Mouse (Mus musculus) intestine, embryonic 14.5 days (tissue): Measurements from ENCODE around the gene Ica1. TPM values are rescaled to one million over a fixed set of nuclear protein-coding genes. Genes with fewer than 3 reads are reported as not detected.
A peak's percentile ranks its signal among the peaks of the same experiment; 100 is the strongest.

Experiments
- ATAC-seq: fragments of 200-750 bp; cut with Nextera tagmentation; replicated peaks from 2 replicates; pipeline ENCODE4 v1.8.0; 2017; ENCODE audit warnings: low read depth, moderate number of reproducible peaks, moderate TSS enrichment, moderate library complexity; ENCODE audit not compliant: low FRiP score, low TSS enrichment
- DNase-seq: peaks from one replicate; pipeline ENCODE4 v3.0.0-alpha.2; 2018; ENCODE audit warnings: low spot score
- H3K27ac ChIP-seq: fragments of 300-500 bp; sonication (generic); 2 replicates; pipeline ENCODE4 v1.5.1; 2014; ENCODE audit warnings: low read depth, mild to moderate bottlenecking, control low read depth
- H3K27me3 ChIP-seq: fragments of 300-500 bp; sonication (generic); replicated peaks from 2 replicates; pipeline ENCODE4 v1.6.1; 2014; ENCODE audit warnings: low read length, control low read depth; ENCODE audit not compliant: control insufficient read depth, insufficient read depth
- H3K36me3 ChIP-seq: fragments of 300-500 bp; sonication (generic); 2 replicates; pipeline ENCODE4 v1.6.1; 2014; ENCODE audit warnings: low read length, control low read depth; ENCODE audit not compliant: control insufficient read depth, insufficient read depth
- H3K4me1 ChIP-seq: fragments of 300-500 bp; sonication (generic); replicated peaks from 2 replicates; pipeline ENCODE4 v1.6.1; 2014; ENCODE audit warnings: low read length, control low read depth, mixed read lengths; ENCODE audit not compliant: control insufficient read depth, insufficient read depth
- H3K4me2 ChIP-seq: fragments of 300-500 bp; sonication (generic); 2 replicates; pipeline ENCODE4 v1.6.1; 2014; ENCODE audit warnings: low read length
- H3K4me3 ChIP-seq: fragments of 300-500 bp; sonication (generic); 2 replicates; pipeline ENCODE4 v1.5.1; 2014; ENCODE audit warnings: low read depth, low read length, control low read depth, mixed read lengths
- H3K9ac ChIP-seq: fragments of 300-500 bp; sonication (generic); 2 replicates; pipeline ENCODE4 v1.6.1; 2014; ENCODE audit warnings: mild to moderate bottlenecking, low read length
- H3K9me3 ChIP-seq: fragments of 300-500 bp; sonication (generic); 2 replicates; pipeline ENCODE4 v1.6.1; 2016; ENCODE audit warnings: low read length, control low read depth; ENCODE audit not compliant: control insufficient read depth
- WGBS: fragments of 180-500 bp; shearing (Covaris S2); extraction: QIAGEN DNeasy Blood & Tissue Kit; methylation state at CpG from one replicate; pipeline ENCODE4 v1.1.7; 2014; 5-methylcytosine and 5-hydroxymethylcytosine counted together
- polyA plus RNA-seq: library from polyadenylated mRNA; unstranded; fragments of >200 nt; fragmentation: Nextera tagmentation; extraction: Ambion mirVana; gene quantifications from 2 replicates; pipeline ENCODE4 v1.2.1, GENCODE M21; 2014

Gene Ica1
- polyA plus RNA-seq, result 16.0 and 18.6 TPM in 2 replicates

DNA sequence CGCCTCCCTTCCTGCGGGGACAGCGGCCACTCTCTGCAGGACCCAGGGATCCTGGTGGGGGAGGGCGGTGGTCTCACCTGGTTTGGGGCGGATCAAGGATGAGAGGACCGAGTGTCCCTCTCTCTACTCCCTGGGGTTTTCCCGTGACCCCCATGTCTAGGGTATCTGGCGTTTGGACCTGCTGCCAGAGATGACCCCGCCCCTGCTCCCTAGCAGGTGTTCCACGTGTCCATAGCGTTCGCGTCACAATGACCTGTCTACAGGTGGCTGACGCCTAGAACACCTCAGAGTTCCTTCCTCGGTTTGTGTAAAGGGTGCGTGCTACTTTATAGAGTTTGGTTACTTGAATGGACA is at the start of gene Ica1:
TSS of gene Ica1 (minus strand) at position 193 of the 354 bp plus-strand sequence.
- ATAC-seq (peak; percentile 88), DNase-seq (peak; percentile 79)
- peak within 1 kb of the TSS; percentile 61 for H3K9ac ChIP-seq
- peaks cover 11% of the 10 kb centered on the region for H3K27me3 ChIP-seq
- peak within 1 kb of the TSS; percentile 88 for H3K4me2 ChIP-seq
- peak within 1 kb of the TSS; percentile 67 for H3K4me3 ChIP-seq
- H3K4me1 ChIP-seq, result 0 out of 2 replicates have a peak, but pooled peaks cover 3% of the 10 kb centered on the region
- 3% methylated on average over 13 of the region's 16 CpGs for WGBS
- H3K27ac ChIP-seq, result no peak within 1 kb of the TSS
- H3K9me3 ChIP-seq, result no peaks in the 10 kb centered on the region
- H3K36me3 ChIP-seq, result no peaks in the 10 kb centered on the region

DNA sequence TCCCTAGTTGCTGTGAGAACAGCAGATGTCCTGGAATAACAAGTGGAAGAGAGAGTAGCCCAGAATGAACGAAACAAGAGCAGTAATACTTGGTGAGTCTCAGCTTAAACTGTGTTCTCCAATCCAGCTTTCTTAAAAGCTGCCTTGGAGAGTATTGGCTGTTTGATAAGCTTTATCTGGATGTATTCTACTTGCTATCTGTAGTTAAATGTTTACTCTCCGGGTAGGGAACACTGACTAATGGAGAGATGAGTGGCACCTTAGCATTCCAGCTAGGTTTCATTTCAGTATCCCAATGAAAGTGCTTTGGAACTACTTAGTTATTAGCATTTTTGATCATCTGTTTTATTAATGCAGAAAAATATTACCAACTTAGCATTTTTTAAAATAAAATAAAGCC is 41.6 kb upstream of the Ica1 start:
- Histone ChIP-seq H3K27me3 (no peaks in the 10 kb centered on the region), H3K4me3 (no peak overlapping the region), H3K4me1 (no peaks in the 10 kb centered on the region), H3K4me2 (no peak overlapping the region), H3K9ac (no peak overlapping the region), H3K36me3 (no peaks in the 10 kb centered on the region), H3K9me3 (no peaks in the 10 kb centered on the region), H3K27ac (no peak overlapping the region)
- DNase-seq, result no peak
- WGBS, result 75% methylated on average over 2 of the region's 2 CpGs
- ATAC-seq, result no peak

DNA sequence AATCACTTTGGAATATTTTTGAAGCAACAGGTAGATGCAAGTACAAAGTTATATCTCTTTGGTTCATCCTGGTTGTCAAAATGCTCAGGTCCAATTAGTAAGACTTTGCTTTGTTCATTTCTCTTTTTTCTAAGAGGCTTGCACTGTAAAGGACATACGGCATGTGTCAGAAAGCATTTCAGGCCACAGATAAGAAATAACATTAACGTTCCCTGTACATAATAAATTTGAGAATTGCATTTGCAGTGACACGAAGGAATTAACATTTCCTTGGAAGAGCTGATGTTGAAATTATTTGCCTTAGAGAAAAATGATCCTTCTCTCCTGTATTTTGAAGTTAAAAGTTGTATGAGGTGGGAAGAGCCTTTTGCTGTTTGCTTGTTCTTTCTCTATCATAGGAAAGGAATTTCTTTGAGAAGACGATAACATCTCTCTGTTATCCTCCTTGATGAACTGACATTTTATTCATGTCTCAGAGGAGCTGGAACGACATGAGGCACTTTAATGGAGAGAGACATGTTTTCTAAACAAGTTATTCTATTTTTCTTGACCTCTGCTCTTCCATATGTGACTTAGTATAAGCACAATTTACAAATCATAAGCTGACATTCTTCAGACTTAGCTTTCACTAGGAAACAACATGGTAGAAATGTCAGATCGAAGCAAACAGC is 36.2 kb upstream of the Ica1 start:
- Histone ChIP-seq H3K9ac (no peak overlapping the region), H3K27ac (no peak overlapping the region), H3K9me3 (no peaks in the 10 kb centered on the region), H3K27me3 (no peaks in the 10 kb centered on the region), H3K36me3 (no peaks in the 10 kb centered on the region), H3K4me1 (no peaks in the 10 kb centered on the region), H3K4me2 (no peak overlapping the region), H3K4me3 (no peak overlapping the region)
- ATAC-seq (no peak), DNase-seq (no peak)
- 53% methylated on average over 6 of the region's 6 CpGs for WGBS

GRCm38 (mm10) chr6:8802561-8803150 is 24.4 kb upstream of the Ica1 start:
- H3K4me1 ChIP-seq, result no peaks in the 10 kb centered on the region
- H3K27ac ChIP-seq, result no peak overlapping the region
- H3K36me3 ChIP-seq, result no peaks in the 10 kb centered on the region
- DNase-seq, result no peak
- no peak overlapping the region for H3K4me2 ChIP-seq
- no peak overlapping the region for H3K9ac ChIP-seq
- WGBS, result 68% methylated on average over 3 of the region's 3 CpGs
- no peak for ATAC-seq
- no peaks in the 10 kb centered on the region for H3K27me3 ChIP-seq
- no peaks in the 10 kb centered on the region for H3K9me3 ChIP-seq
- H3K4me3 ChIP-seq, result no peak overlapping the region

GRCm38 (mm10) chr6:8792385-8792784 is 14.1 kb upstream of the Ica1 start:
- H3K27ac ChIP-seq, result no peak overlapping the region
- no peaks in the 10 kb centered on the region for H3K27me3 ChIP-seq
- no peaks in the 10 kb centered on the region for H3K4me1 ChIP-seq
- no peaks in the 10 kb centered on the region for H3K36me3 ChIP-seq
- no peak overlapping the region for H3K9ac ChIP-seq
- 93% methylated on average over 5 of the region's 5 CpGs for WGBS
- ATAC-seq (no peak), DNase-seq (no peak)
- H3K9me3 ChIP-seq, result no peaks in the 10 kb centered on the region
- no peak overlapping the region for H3K4me2 ChIP-seq
- H3K4me3 ChIP-seq, result no peak overlapping the region

GRCm38 (mm10) chr6:8791781-8792180 is 13.5 kb upstream of the Ica1 start:
- Histone ChIP-seq H3K9me3 (no peaks in the 10 kb centered on the region), H3K9ac (no peak overlapping the region), H3K4me3 (no peak overlapping the region), H3K4me2 (no peak overlapping the region), H3K4me1 (no peaks in the 10 kb centered on the region), H3K36me3 (no peaks in the 10 kb centered on the region), H3K27me3 (no peaks in the 10 kb centered on the region), H3K27ac (no peak overlapping the region)
- WGBS, result 86% methylated on average over 3 of the region's 3 CpGs
- ATAC-seq (no peak), DNase-seq (no peak)

DNA sequence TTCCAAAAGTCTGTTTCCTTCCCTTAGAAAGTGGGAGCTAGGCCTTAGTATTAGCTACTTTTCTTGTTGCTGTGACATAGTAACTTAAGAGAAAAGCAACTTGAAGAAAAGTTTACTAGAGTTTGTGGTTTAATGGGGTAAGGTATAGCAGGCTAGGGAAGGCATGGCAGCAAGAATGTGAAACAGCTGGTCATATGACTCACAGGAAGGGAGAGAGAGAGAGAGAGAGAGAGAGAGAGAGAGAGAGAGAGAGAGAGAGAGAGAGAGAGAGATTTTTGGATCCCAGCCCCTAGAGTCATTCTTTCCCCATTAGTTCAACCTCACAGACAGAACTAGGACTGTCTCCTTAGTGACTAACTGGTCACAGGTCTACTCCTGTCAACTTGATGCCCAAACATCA is 2.3 kb upstream of the Ica1 start:
- Histone ChIP-seq H3K4me3 (no peak overlapping the region), H3K9me3 (no peaks in the 10 kb centered on the region), H3K4me1 (0 out of 2 replicates have a peak, but pooled peaks cover 3% of the 10 kb centered on the region), H3K4me2 (no peak overlapping the region), H3K27me3 (peaks cover 11% of the 10 kb centered on the region), H3K36me3 (no peaks in the 10 kb centered on the region), H3K9ac (no peak overlapping the region), H3K27ac (no peak overlapping the region)
- no peak for ATAC-seq
- DNase-seq, result no peak

- Histone ChIP-seq H3K36me3 (no peaks in the 10 kb centered on the region), H3K9me3 (no peaks in the 10 kb centered on the region), H3K9ac (peak overlapping the region; percentile 61), H3K27ac (no peak overlapping the region), H3K27me3 (peaks cover 11% of the 10 kb centered on the region), H3K4me1 (0 out of 2 replicates have a peak, but pooled peaks cover 3% of the 10 kb centered on the region), H3K4me2 (peak overlapping the region; percentile 88), H3K4me3 (peak overlapping the region; percentile 67)
- DNase-seq, result peak; percentile 85
- WGBS, result 1% methylated on average over 54 of the region's 69 CpGs
- peak; percentile 93 for ATAC-seq
Measured at GRCm38 (mm10) chr6:8777411-8778295, 635 bp downstream of the Ica1 start.
